Mouse (Mus musculus) cortical plate, adult 2 months (tissue): ENCODE data around the gene Tigar.

ENCODE experiments used
- CTCF ChIP-seq: fragments of 200-500 bp; IDR thresholded peaks from 2 replicates; pipeline ENCODE4 v1.5.1; 2011; ENCODE audit warnings: mild to moderate bottlenecking, control low read depth, low read length; ENCODE audit not compliant: insufficient read depth; ENCODE audit errors: extremely low read depth
- POLR2A ChIP-seq: fragments of 200-500 bp; IDR thresholded peaks from 2 replicates; pipeline ENCODE4 v1.6.1; 2011; ENCODE audit warnings: mild to moderate bottlenecking, low read length, control low read depth; ENCODE audit not compliant: insufficient read depth; ENCODE audit errors: extremely low read depth

- no peak for TF ChIP-seq CTCF
- TF ChIP-seq POLR2A = no peak
Measured at GRCm38 (mm10) chr6:127146322-127146947, 37.1 kb upstream of the Tigar start.
